Mouse (Mus musculus): Measurements from ENCODE around the gene Runx1. TPM values are rescaled to one million over a fixed set of nuclear protein-coding genes. Genes with fewer than 3 reads are reported as not detected.

The Runx1 gene
- 2.1 and 3.0 TPM in 2 replicates for polyA plus RNA-seq (2015; fragmentation: Nextera tagmentation; extraction: Ambion mirVana)

- Histone ChIP-seq H3K27ac (no peak within 1 kb of the TSS), H3K4me2 (no peak within 1 kb of the TSS), H3K4me1 (replicated peaks) (peaks cover 30% of the 10 kb centered on the region), H3K4me3 (no peak within 1 kb of the TSS), H3K9me3 (no peaks in the 10 kb centered on the region), H3K9ac (no peak within 1 kb of the TSS), H3K36me3 (no peaks in the 10 kb centered on the region), H3K27me3 (0 out of 2 replicates have a peak, but pooled peaks cover 5% of the 10 kb centered on the region)
- 91% methylated on average over 11 of the region's 11 CpGs for WGBS
- no peak for ATAC-seq (ENCODE audit: low FRiP score)
These were observed at the start of gene Runx1 for GRCm38 (mm10) chr16:92825908-92826650. Runx1 (minus strand) TSS chr16:92826149.

- Histone ChIP-seq H3K36me3 (no peaks in the 10 kb centered on the region), H3K9ac (no peak overlapping the region), H3K4me2 (no peak overlapping the region), H3K27me3 (no peaks in the 10 kb centered on the region), H3K9me3 (no peaks in the 10 kb centered on the region), H3K4me1 (replicated peaks) (no peaks in the 10 kb centered on the region), H3K27ac (no peak overlapping the region), H3K4me3 (no peak overlapping the region)
- WGBS: 89% methylated on average over 3 of the region's 3 CpGs
- no peak for ATAC-seq (ENCODE audit: low FRiP score)
These were observed 48.1 kb upstream of the Runx1 start for GRCm38 (mm10) chr16:92874015-92874414.

DNA sequence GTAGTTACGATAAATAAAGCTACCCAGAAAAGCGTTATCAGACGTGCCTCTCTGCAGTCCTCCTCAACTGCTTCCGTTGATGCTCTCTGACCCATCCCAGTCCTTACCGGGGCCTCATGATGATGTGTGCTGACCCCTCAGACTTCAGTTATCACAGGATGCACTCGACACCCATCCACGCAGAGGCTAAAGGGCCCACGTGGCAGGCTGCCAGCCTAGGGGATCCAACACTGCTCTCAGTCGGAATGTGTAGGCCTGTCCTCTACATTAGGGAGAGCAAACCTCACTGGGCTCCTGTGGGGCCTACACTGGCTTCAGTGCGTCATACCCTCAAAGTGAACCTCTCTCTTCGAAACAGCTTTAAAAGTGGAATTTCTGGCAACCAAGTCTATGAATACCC lies 45.8 kb upstream of the Runx1 start:
- no peak for ATAC-seq (ENCODE audit: low FRiP score)
- H3K36me3 ChIP-seq: no peaks in the 10 kb centered on the region
- H3K9me3 ChIP-seq: no peaks in the 10 kb centered on the region
- 91% methylated on average over 11 of the region's 11 CpGs for WGBS
- H3K4me3 ChIP-seq: no peak overlapping the region
- H3K4me1 ChIP-seq (replicated peaks): no peaks in the 10 kb centered on the region
- H3K4me2 ChIP-seq: no peak overlapping the region
- H3K9ac ChIP-seq: no peak overlapping the region
- H3K27ac ChIP-seq: no peak overlapping the region
- no peaks in the 10 kb centered on the region for H3K27me3 ChIP-seq

DNA sequence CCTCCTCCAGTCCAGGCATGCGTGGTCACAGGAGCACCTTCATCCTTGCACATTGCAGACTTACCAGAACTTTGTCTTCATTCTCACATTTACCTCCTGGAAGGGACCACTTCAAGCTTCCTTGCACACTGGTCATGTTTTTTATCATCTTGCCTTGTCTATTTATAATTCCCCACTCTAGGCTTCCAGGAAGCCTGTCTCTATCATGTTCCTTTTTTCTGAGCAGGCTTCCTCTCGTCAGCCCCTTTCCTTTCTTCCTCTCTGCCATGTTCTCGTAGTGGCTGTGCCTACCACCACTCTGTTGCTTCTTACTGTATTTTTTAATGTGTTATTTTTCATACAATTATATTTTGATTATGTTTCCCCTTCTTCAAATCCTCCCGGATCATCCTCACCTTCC lies 42.6 kb upstream of the Runx1 start:
- 87% methylated on average over 4 of the region's 4 CpGs for WGBS
- H3K4me2 ChIP-seq: no peak overlapping the region
- H3K27me3 ChIP-seq: no peaks in the 10 kb centered on the region
- no peak for ATAC-seq (ENCODE audit: low FRiP score)
- no peak overlapping the region for H3K9ac ChIP-seq
- H3K36me3 ChIP-seq: no peaks in the 10 kb centered on the region
- no peaks in the 10 kb centered on the region for H3K4me1 ChIP-seq (replicated peaks)
- no peak overlapping the region for H3K4me3 ChIP-seq
- H3K9me3 ChIP-seq: no peaks in the 10 kb centered on the region
- H3K27ac ChIP-seq: no peak overlapping the region

- H3K36me3 ChIP-seq: no peaks in the 10 kb centered on the region
- no peak overlapping the region for H3K4me2 ChIP-seq
- H3K4me1 ChIP-seq (replicated peaks): no peaks in the 10 kb centered on the region
- H3K27ac ChIP-seq: no peak overlapping the region
- WGBS: 83% methylated on average over 9 of the region's 9 CpGs
- no peaks in the 10 kb centered on the region for H3K9me3 ChIP-seq
- no peak overlapping the region for H3K9ac ChIP-seq
- ATAC-seq (ENCODE audit: low FRiP score): no peak
- H3K27me3 ChIP-seq: no peaks in the 10 kb centered on the region
- H3K4me3 ChIP-seq: no peak overlapping the region
These were observed 41.4 kb upstream of the Runx1 start for GRCm38 (mm10) chr16:92867261-92867935.

DNA sequence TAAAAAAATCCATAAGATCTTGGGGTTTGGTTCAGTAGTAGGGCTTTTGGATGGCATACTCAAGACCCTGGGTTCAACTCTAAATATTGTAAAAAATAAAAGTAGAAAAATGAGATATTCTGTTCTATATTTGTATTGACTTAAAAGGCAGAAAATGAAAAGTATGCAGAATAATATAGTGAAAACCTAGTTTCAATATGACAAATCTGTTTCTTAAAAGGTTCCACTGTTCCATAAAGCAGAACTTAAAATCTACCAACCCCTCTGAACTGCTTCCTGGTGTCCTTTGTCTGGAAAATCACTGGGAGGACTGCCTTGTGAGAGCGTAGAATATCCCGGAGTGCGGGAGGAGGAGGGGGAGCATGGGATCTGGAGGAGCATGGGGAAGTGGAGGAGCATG lies 39.4 kb upstream of the Runx1 start:
- no peak overlapping the region for H3K4me2 ChIP-seq
- H3K36me3 ChIP-seq: no peaks in the 10 kb centered on the region
- H3K4me1 ChIP-seq (replicated peaks): no peaks in the 10 kb centered on the region
- H3K27ac ChIP-seq: no peak overlapping the region
- H3K4me3 ChIP-seq: no peak overlapping the region
- no peaks in the 10 kb centered on the region for H3K27me3 ChIP-seq
- no peak overlapping the region for H3K9ac ChIP-seq
- no peaks in the 10 kb centered on the region for H3K9me3 ChIP-seq
- 91% methylated on average over 3 of the region's 3 CpGs for WGBS
- ATAC-seq (ENCODE audit: low FRiP score): no peak

- no peak overlapping the region for H3K4me2 ChIP-seq
- H3K4me3 ChIP-seq: no peak overlapping the region
- H3K9ac ChIP-seq: no peak overlapping the region
- no peaks in the 10 kb centered on the region for H3K9me3 ChIP-seq
- no peaks in the 10 kb centered on the region for H3K4me1 ChIP-seq (replicated peaks)
- no peaks in the 10 kb centered on the region for H3K36me3 ChIP-seq
- no peak for ATAC-seq (ENCODE audit: low FRiP score)
- WGBS: 79% methylated on average over 2 of the region's 2 CpGs
- no peaks in the 10 kb centered on the region for H3K27me3 ChIP-seq
- H3K27ac ChIP-seq: no peak overlapping the region
These were observed 38.2 kb upstream of the Runx1 start for GRCm38 (mm10) chr16:92864191-92864590.

DNA sequence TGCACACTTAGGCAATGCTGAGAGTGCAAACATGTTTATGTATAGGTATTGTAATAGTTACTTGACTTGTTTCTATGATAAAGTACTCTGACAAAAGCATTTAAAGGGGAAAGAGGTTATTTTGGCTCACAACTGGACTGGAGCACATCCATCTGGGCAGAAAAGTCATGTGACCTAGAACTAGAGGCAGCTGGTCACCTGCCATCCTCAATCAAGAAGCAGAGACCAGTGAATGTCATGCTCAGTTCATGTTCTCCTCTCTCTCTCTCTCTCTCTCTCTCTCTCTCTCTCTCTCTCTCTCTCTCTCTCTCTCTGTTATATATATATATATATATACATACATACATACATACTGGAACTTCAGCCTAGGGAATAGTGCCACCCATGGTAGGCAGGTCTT lies 37.2 kb upstream of the Runx1 start:
- H3K4me3 ChIP-seq: no peak overlapping the region
- no peak overlapping the region for H3K9ac ChIP-seq
- no peak for ATAC-seq (ENCODE audit: low FRiP score)
- no peaks in the 10 kb centered on the region for H3K9me3 ChIP-seq
- no peak overlapping the region for H3K4me2 ChIP-seq
- no peaks in the 10 kb centered on the region for H3K36me3 ChIP-seq
- no peaks in the 10 kb centered on the region for H3K4me1 ChIP-seq (replicated peaks)
- H3K27me3 ChIP-seq: no peaks in the 10 kb centered on the region
- no peak overlapping the region for H3K27ac ChIP-seq

GRCm38 (mm10) chr16:92862430-92862829 lies 36.5 kb upstream of the Runx1 start:
- Histone ChIP-seq H3K4me1 (replicated peaks) (no peaks in the 10 kb centered on the region), H3K27me3 (no peaks in the 10 kb centered on the region), H3K4me2 (no peak overlapping the region), H3K4me3 (no peak overlapping the region), H3K27ac (no peak overlapping the region), H3K36me3 (no peaks in the 10 kb centered on the region), H3K9ac (no peak overlapping the region), H3K9me3 (no peaks in the 10 kb centered on the region)
- WGBS: 82% methylated on average over 4 of the region's 4 CpGs
- no peak for ATAC-seq (ENCODE audit: low FRiP score)

GRCm38 (mm10) chr16:92861571-92861970 lies 35.6 kb upstream of the Runx1 start:
- H3K4me3 ChIP-seq: no peak overlapping the region
- no peaks in the 10 kb centered on the region for H3K36me3 ChIP-seq
- no peaks in the 10 kb centered on the region for H3K4me1 ChIP-seq (replicated peaks)
- no peak overlapping the region for H3K9ac ChIP-seq
- WGBS: 85% methylated on average over 2 of the region's 2 CpGs
- H3K27ac ChIP-seq: no peak overlapping the region
- no peak for ATAC-seq (ENCODE audit: low FRiP score)
- H3K4me2 ChIP-seq: no peak overlapping the region
- no peaks in the 10 kb centered on the region for H3K9me3 ChIP-seq
- H3K27me3 ChIP-seq: no peaks in the 10 kb centered on the region

GRCm38 (mm10) chr16:92860649-92861048 lies 34.7 kb upstream of the Runx1 start:
- Histone ChIP-seq H3K27me3 (no peaks in the 10 kb centered on the region), H3K4me2 (no peak overlapping the region), H3K36me3 (no peaks in the 10 kb centered on the region), H3K27ac (no peak overlapping the region), H3K9me3 (no peaks in the 10 kb centered on the region), H3K4me3 (no peak overlapping the region), H3K9ac (no peak overlapping the region), H3K4me1 (replicated peaks) (no peaks in the 10 kb centered on the region)
- WGBS: 90% methylated on average over 1 of the region's 1 CpGs
- no peak for ATAC-seq (ENCODE audit: low FRiP score)

GRCm38 (mm10) chr16:92856779-92857178 lies 30.8 kb upstream of the Runx1 start:
- 85% methylated on average over 3 of the region's 3 CpGs for WGBS
- no peak overlapping the region for H3K9ac ChIP-seq
- no peaks in the 10 kb centered on the region for H3K27me3 ChIP-seq
- no peak overlapping the region for H3K27ac ChIP-seq
- H3K4me3 ChIP-seq: no peak overlapping the region
- H3K9me3 ChIP-seq: no peaks in the 10 kb centered on the region
- no peaks in the 10 kb centered on the region for H3K36me3 ChIP-seq
- H3K4me2 ChIP-seq: no peak overlapping the region
- H3K4me1 ChIP-seq (replicated peaks): no peaks in the 10 kb centered on the region
- ATAC-seq (ENCODE audit: low FRiP score): no peak

GRCm38 (mm10) chr16:92852276-92852675 lies 26.3 kb upstream of the Runx1 start:
- H3K9me3 ChIP-seq: no peaks in the 10 kb centered on the region
- no peak overlapping the region for H3K27ac ChIP-seq
- no peak overlapping the region for H3K4me3 ChIP-seq
- H3K4me1 ChIP-seq (replicated peaks): no peaks in the 10 kb centered on the region
- no peaks in the 10 kb centered on the region for H3K27me3 ChIP-seq
- H3K4me2 ChIP-seq: no peak overlapping the region
- H3K9ac ChIP-seq: no peak overlapping the region
- no peak for ATAC-seq (ENCODE audit: low FRiP score)
- no peaks in the 10 kb centered on the region for H3K36me3 ChIP-seq
- 91% methylated on average over 6 of the region's 6 CpGs for WGBS

Data from hindbrain, embryonic 13.5 days (tissue).